Mouse (Mus musculus) liver, adult (tissue): Measurements from ENCODE around the gene Myh9.

Source experiments
- GATA4 ChIP-seq: IDR thresholded peaks from 2 replicates; pipeline ENCODE4 v1.6.1; 2014; ENCODE audit warnings: mild to moderate bottlenecking, low read length; ENCODE audit not compliant: insufficient replicate concordance

The Myh9 gene

GRCm38 (mm10) chr15:77797609-77798411, 44.2 kb downstream of the Myh9 start:
- TF ChIP-seq GATA4: peak; percentile 54; the same call in 1 of the 2 replicates

GRCm38 (mm10) chr15:77796409-77797035, 45.5 kb downstream of the Myh9 start:
- no peak for TF ChIP-seq GATA4

GRCm38 (mm10) chr15:77794908-77795356, 47.0 kb downstream of the Myh9 start:
- no peak for TF ChIP-seq GATA4

GRCm38 (mm10) chr15:77794138-77794907, 47.7 kb downstream of the Myh9 start:
- no peak for TF ChIP-seq GATA4

GRCm38 (mm10) chr15:77793554-77793953, 48.4 kb downstream of the Myh9 start:
- no peak for TF ChIP-seq GATA4

- TF ChIP-seq GATA4: no peak
Observed at GRCm38 (mm10) chr15:77793094-77793493, 48.9 kb downstream of the Myh9 start.

GRCm38 (mm10) chr15:77792056-77792455, 49.9 kb downstream of the Myh9 start:
- no peak for TF ChIP-seq GATA4

- no peak for TF ChIP-seq GATA4
Observed at GRCm38 (mm10) chr15:77790656-77791405, 51.1 kb downstream of the Myh9 start.

GRCm38 (mm10) chr15:77789186-77789585, 52.8 kb downstream of the Myh9 start:
- TF ChIP-seq GATA4: no peak

- TF ChIP-seq GATA4: no peak
Observed at GRCm38 (mm10) chr15:77788356-77788755, 53.6 kb downstream of the Myh9 start.

- no peak for TF ChIP-seq GATA4
Observed at GRCm38 (mm10) chr15:77785807-77786206, 56.2 kb downstream of the Myh9 start.

- TF ChIP-seq GATA4: no peak
Observed at GRCm38 (mm10) chr15:77784039-77784824, 57.7 kb downstream of the Myh9 start.

GRCm38 (mm10) chr15:77782449-77783014, 59.4 kb downstream of the Myh9 start:
- no peak for TF ChIP-seq GATA4

- no peak for TF ChIP-seq GATA4
Observed at GRCm38 (mm10) chr15:77775186-77775963, 66.6 kb downstream of the Myh9 start.

GRCm38 (mm10) chr15:77774303-77774702, 67.7 kb downstream of the Myh9 start:
- TF ChIP-seq GATA4: no peak
